Mouse (Mus musculus): Measurements from ENCODE around the gene Kbtbd13. TPM values are rescaled to one million over a fixed set of nuclear protein-coding genes. Genes with fewer than 3 reads are reported as not detected.

Kbtbd13 gene
- total RNA-seq, 2 experiments from 2014 or later, result 8.9 to 10.7 TPM

GRCm38 (mm10) chr9:65393606-65394005 is 2.2 kb upstream of the Kbtbd13 start:
- no peak for DNase-seq

- DNase-seq, result peak; percentile 79
Observed at GRCm38 (mm10) chr9:65392638-65393364, 1.3 kb upstream of the Kbtbd13 start.

GRCm38 (mm10) chr9:65390752-65391612 is 470 bp downstream of the Kbtbd13 start:
- DNase-seq, result peak; percentile 38

GRCm38 (mm10) chr9:65386373-65387140 is 4.9 kb downstream of the Kbtbd13 start:
- no peak for DNase-seq

GRCm38 (mm10) chr9:65384276-65384675 is 7.2 kb downstream of the Kbtbd13 start:
- DNase-seq, result peak; percentile 70

- no peak for DNase-seq
Observed at GRCm38 (mm10) chr9:65382751-65383097, 8.7 kb downstream of the Kbtbd13 start.

- DNase-seq, result no peak
Observed at GRCm38 (mm10) chr9:65382031-65382750, 9.3 kb downstream of the Kbtbd13 start.

- no peak for DNase-seq
Observed at GRCm38 (mm10) chr9:65381017-65381590, 10.3 kb downstream of the Kbtbd13 start.

- no peak for DNase-seq
Observed at GRCm38 (mm10) chr9:65375163-65375934, 16.1 kb downstream of the Kbtbd13 start.

GRCm38 (mm10) chr9:65374468-65375162 is 16.8 kb downstream of the Kbtbd13 start:
- DNase-seq, result no peak

GRCm38 (mm10) chr9:65372449-65372848 is 19.0 kb downstream of the Kbtbd13 start:
- peak; percentile 55 for DNase-seq

- DNase-seq, result no peak
Observed at GRCm38 (mm10) chr9:65371756-65372155, 19.7 kb downstream of the Kbtbd13 start.

- DNase-seq, result no peak
Observed at GRCm38 (mm10) chr9:65365721-65366120, 25.7 kb downstream of the Kbtbd13 start.

- no peak for DNase-seq
Observed at GRCm38 (mm10) chr9:65363684-65364083, 27.8 kb downstream of the Kbtbd13 start.

- DNase-seq, result no peak
Observed at GRCm38 (mm10) chr9:65360641-65361448, 30.6 kb downstream of the Kbtbd13 start, which contains the start of gene Ubap1l. Ubap1l (plus strand) TSS chr9:65361041.

- no peak for DNase-seq
Observed at GRCm38 (mm10) chr9:65358956-65359480, 32.4 kb downstream of the Kbtbd13 start.

GRCm38 (mm10) chr9:65356971-65357370 is 34.5 kb downstream of the Kbtbd13 start:
- no peak for DNase-seq

GRCm38 (mm10) chr9:65356561-65356960 is 34.9 kb downstream of the Kbtbd13 start:
- DNase-seq, result no peak

- no peak for DNase-seq
Observed at GRCm38 (mm10) chr9:65353251-65353650, 38.2 kb downstream of the Kbtbd13 start.

Data from gastrocnemius, postnatal 10 days (tissue).